Mouse (Mus musculus) megakaryocyte progenitor cell, adult 5-6 weeks (primary cell): ENCODE data around the gene Sgpp2. TPM values are rescaled to one million over a fixed set of nuclear protein-coding genes. Genes with fewer than 3 reads are reported as not detected.

Source experiments
- ATAC-seq: replicated peaks from 2 replicates; pipeline ENCODE4 v1.8.0; 2016; ENCODE audit warnings: mild to moderate bottlenecking, moderate TSS enrichment, inconsistent platforms; ENCODE audit not compliant: poor library complexity
- total RNA-seq, 2 experiments: library from RNA; stranded (forward) in 1 of 2; stranded (reverse) in 1 of 2; fragments of 157-497, 149-512 nt in 1 of 2; fragments of 200-1000 nt in 1 of 2; gene quantifications; 2 replicates each; pipeline versions ENCODE4 v1.2.3 to v1.2.4; 2015 to 2017

Gene Sgpp2
- total RNA-seq, 2 experiments from 2014 or later: not detected

- ATAC-seq: no peak
These were observed 136.1 kb downstream of the Sgpp2 start for GRCm38 (mm10) chr1:78446232-78446631.

DNA sequence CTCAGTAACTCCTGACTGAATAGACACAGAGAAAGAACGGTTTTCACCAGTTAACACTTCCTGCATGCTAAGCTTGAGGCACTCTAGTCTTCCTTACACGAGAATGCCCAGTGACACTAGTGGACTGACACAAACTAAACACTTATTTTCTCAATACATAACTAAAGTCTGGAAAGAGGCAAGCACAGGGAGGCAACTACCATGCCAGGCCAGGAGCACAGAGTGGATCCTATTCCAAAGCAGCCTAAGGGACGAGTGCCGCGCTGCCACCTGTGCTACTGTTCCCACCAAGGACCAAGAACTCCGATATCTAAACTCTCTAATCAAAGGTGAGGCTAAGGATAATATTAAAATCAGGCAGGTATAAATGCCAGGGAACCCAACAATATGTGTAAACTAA lies 136.6 kb downstream of the Sgpp2 start:
- ATAC-seq: no peak

DNA sequence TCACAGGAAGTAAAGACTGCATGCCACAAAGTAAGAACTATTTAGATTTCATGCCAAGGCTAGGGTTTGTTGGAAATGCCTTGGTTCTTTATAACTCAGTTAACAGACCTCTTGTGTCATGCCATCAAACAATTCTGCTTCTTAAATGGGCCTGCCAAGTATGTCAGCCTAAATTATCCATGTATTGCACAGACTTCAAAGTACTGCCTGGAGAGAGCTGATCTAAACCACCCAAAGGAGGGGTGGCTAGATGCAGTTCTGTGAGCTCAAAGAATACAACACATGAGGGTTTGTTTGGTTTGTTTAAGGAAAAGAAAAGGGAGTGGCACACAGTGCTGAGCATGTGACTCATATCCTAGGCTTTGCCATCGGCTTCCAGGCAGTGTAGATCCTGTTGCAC lies 137.9 kb downstream of the Sgpp2 start:
- no peak for ATAC-seq

DNA sequence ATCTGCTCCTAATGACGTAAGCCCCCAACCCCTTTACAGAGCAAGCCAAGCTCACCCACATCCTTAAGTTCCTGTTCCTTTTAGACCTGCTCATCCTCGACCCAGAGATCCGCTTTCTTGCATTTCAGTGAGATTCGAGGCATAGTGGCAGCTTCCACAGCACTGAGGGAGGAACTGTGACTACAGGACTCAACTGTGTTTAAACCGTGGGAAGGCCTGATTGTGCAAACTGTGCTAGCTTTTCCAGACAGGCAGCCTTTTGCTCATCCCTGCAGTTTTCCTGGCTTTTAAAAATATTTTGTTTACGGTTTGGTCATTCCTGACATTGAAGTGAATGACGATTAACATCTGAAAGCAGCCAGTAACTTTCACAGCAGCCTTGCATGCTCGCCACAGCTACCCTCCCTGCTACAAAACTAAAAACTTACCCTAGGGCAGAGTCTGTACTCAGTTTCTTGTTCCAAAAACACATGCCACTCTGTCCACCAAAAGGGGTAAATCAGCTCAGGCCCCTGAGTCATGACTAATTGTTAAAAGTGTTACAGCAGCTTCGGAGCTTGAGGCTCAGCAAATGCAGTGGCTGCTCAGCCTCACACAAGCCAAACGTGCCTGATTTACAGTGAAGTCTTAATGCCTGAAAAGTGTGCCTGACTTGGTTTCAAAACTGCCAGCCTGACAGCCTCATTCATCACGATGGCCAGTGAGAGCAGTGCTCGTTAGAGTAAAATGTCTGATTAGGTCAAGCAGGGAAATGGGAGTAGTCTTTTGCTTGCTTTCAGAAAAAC lies 141.1 kb downstream of the Sgpp2 start:
- no peak for ATAC-seq

- ATAC-seq: no peak
These were observed 142.4 kb downstream of the Sgpp2 start for GRCm38 (mm10) chr1:78452544-78452943.

GRCm38 (mm10) chr1:78453886-78454285 lies 143.7 kb downstream of the Sgpp2 start:
- no peak for ATAC-seq

GRCm38 (mm10) chr1:78454659-78455058 lies 144.5 kb downstream of the Sgpp2 start:
- ATAC-seq: peak; percentile 65; the same call in 1 of the 2 replicates

Other genes starting within 250 kb of the Sgpp2 start
- not detected in 2 replicates for gene Pax3, start 113.2 kb upstream of the Sgpp2 start, total RNA-seq (2015)
- gene Pax3, start 113.2 kb upstream of the Sgpp2 start, total RNA-seq (2017): not detected in 2 replicates
- gene Farsb, start 178.6 kb downstream of the Sgpp2 start, total RNA-seq (2015): 92.8 and 136 TPM in 2 replicates
- 62.8 and 73.3 TPM in 2 replicates for gene Farsb, start 178.6 kb downstream of the Sgpp2 start, total RNA-seq (2017)
- gene Mogat1, start 200.6 kb downstream of the Sgpp2 start, total RNA-seq (2015): not detected in 2 replicates
- gene Mogat1, start 200.6 kb downstream of the Sgpp2 start, total RNA-seq (2017): not detected in 2 replicates
- not detected in 2 replicates for gene BC035947, start 201.8 kb downstream of the Sgpp2 start, total RNA-seq (2015)
- gene BC035947, start 201.8 kb downstream of the Sgpp2 start, total RNA-seq (2017): not detected in 2 replicates